Mouse (Mus musculus) heart, postnatal 0 days (tissue): ENCODE measurements around the gene Rfc4. TPM values are rescaled to one million over a fixed set of nuclear protein-coding genes. Genes with fewer than 3 reads are reported as not detected.

Experiments
- ATAC-seq: fragments of 200-750 bp; cut with Nextera tagmentation; 2 replicates; pipeline ENCODE4 v1.8.0; 2017; ENCODE audit warnings: low read depth, moderate number of reproducible peaks, moderate library complexity; ENCODE audit not compliant: insufficient read depth
- DNase-seq: peaks from one replicate; pipeline ENCODE4 v3.0.0-alpha.2; 2016; ENCODE audit warnings: low spot score
- H3K27ac ChIP-seq: fragments of 300-500 bp; sonication (generic); 2 replicates; pipeline ENCODE4 v1.5.1; 2014; ENCODE audit warnings: low read depth, mild to moderate bottlenecking
- H3K27me3 ChIP-seq: fragments of 300-500 bp; sonication (generic); 2 replicates; pipeline ENCODE4 v1.6.1; 2014; ENCODE audit warnings: low read length, mixed read lengths; ENCODE audit not compliant: control insufficient read depth, insufficient read depth
- H3K36me3 ChIP-seq: fragments of 300-500 bp; sonication (generic); replicated peaks from 2 replicates; pipeline ENCODE4 v1.6.1; 2014; ENCODE audit warnings: low read length, mixed read lengths; ENCODE audit not compliant: control insufficient read depth, insufficient read depth
- H3K4me1 ChIP-seq: fragments of 300-500 bp; sonication (generic); 2 replicates; pipeline ENCODE4 v1.6.1; 2014; ENCODE audit warnings: antibody characterized with exemption; ENCODE audit not compliant: control insufficient read depth, insufficient read depth
- H3K4me2 ChIP-seq: fragments of 300-500 bp; sonication (generic); 2 replicates; pipeline ENCODE4 v1.6.1; 2014; ENCODE audit warnings: low read depth, mild to moderate bottlenecking, low read length, moderate library complexity
- H3K4me3 ChIP-seq: fragments of 300-500 bp; sonication (generic); 2 replicates; pipeline ENCODE4 v1.5.1; 2014; ENCODE audit warnings: low read depth, low read length
- H3K9ac ChIP-seq: fragments of 300-500 bp; sonication (generic); replicated peaks from 2 replicates; pipeline ENCODE4 v1.6.1; 2014; ENCODE audit warnings: low read depth, low read length, mixed read lengths
- H3K9me3 ChIP-seq: fragments of 300-500 bp; sonication (generic); replicated peaks from 2 replicates; pipeline ENCODE4 v1.6.1; 2016; ENCODE audit warnings: low read length; ENCODE audit not compliant: control insufficient read depth
- CTCF ChIP-seq: IDR thresholded peaks from 2 replicates; pipeline ENCODE4 v1.5.1; 2016; ENCODE audit warnings: antibody characterized with exemption, control low read depth, low read depth
- EP300 ChIP-seq: IDR thresholded peaks from 2 replicates; pipeline ENCODE4 v1.6.1; 2016; ENCODE audit warnings: antibody characterized with exemption, low read depth
- WGBS: fragments of 180-500 bp; shearing (Covaris S2); extraction: QIAGEN DNeasy Blood & Tissue Kit; methylation state at CpG from one replicate; pipeline ENCODE4 v1.1.7; 2014; 5-methylcytosine and 5-hydroxymethylcytosine counted together
- polyA plus RNA-seq: library from polyadenylated mRNA; unstranded; fragments of >200 nt; fragmentation: Nextera tagmentation; extraction: Ambion mirVana; gene quantifications from 2 replicates; pipeline ENCODE4 v1.2.1, GENCODE M21; 2015
- total RNA-seq: library from RNA; depleted of rRNA; stranded (reverse); fragments of >200 nt; gene quantifications from 2 replicates; pipeline ENCODE4 v1.2.3, GENCODE M21; 2014; ENCODE audit warnings: low replicate concordance

Gene Rfc4
- total and polyA plus RNA-seq, 2 experiments from 2014 or later, result 16.8 to 38.1 TPM

GRCm38 (mm10) chr16:23135421-23136149 lies 8.0 kb upstream of the Rfc4 start:
- Histone ChIP-seq H3K4me2 (0 out of 2 replicates have a peak overlapping the region, but pooled peaks have one; percentile 2), H3K36me3 (no peaks in the 10 kb centered on the region), H3K27me3 (no peaks in the 10 kb centered on the region), H3K4me3 (no peak overlapping the region), H3K9ac (no peak overlapping the region), H3K27ac (no peak overlapping the region), H3K9me3 (no peaks in the 10 kb centered on the region), H3K4me1 (no peaks in the 10 kb centered on the region)
- 22% methylated on average over 11 of the region's 11 CpGs for whole genome bisulfite sequencing
- TF ChIP-seq EP300 (no peak), CTCF (peak; percentile 80)
- DNase-seq (peak; percentile 60), ATAC-seq (0 out of 2 replicates have a peak, but pooled peaks have one; percentile 17)

- H3K4me1 ChIP-seq, result peaks cover 5% of the 10 kb centered on the region
- H3K4me3 ChIP-seq, result no peak overlapping the region
- H3K36me3 ChIP-seq, result no peaks in the 10 kb centered on the region
- ATAC-seq (no peak), DNase-seq (no peak)
- TF ChIP-seq CTCF (no peak), EP300 (no peak)
- H3K9me3 ChIP-seq, result no peaks in the 10 kb centered on the region
- WGBS, result 88% methylated on average over 1 of the region's 1 CpGs
- no peak overlapping the region for H3K4me2 ChIP-seq
- H3K27ac ChIP-seq, result no peak overlapping the region
- H3K9ac ChIP-seq, result no peak overlapping the region
- no peaks in the 10 kb centered on the region for H3K27me3 ChIP-seq
Measured at GRCm38 (mm10) chr16:23132336-23132735, 4.8 kb upstream of the Rfc4 start.

- Histone ChIP-seq H3K9me3 (no peaks in the 10 kb centered on the region), H3K4me1 (peaks cover 9% of the 10 kb centered on the region), H3K27ac (no peak overlapping the region), H3K27me3 (no peaks in the 10 kb centered on the region), H3K9ac (no peak overlapping the region), H3K4me2 (no peak overlapping the region), H3K4me3 (no peak overlapping the region), H3K36me3 (no peaks in the 10 kb centered on the region)
- 90% methylated on average over 3 of the region's 3 CpGs for WGBS
- ATAC-seq, result no peak
- no peak for DNase-seq
- TF ChIP-seq CTCF (no peak), EP300 (no peak)
Measured at GRCm38 (mm10) chr16:23130303-23130702, 2.8 kb upstream of the Rfc4 start.

GRCm38 (mm10) chr16:23127311-23127672 lies 245 bp downstream of the Rfc4 start:
- TF ChIP-seq CTCF (no peak), EP300 (no peak)
- Histone ChIP-seq H3K27ac (peak overlapping the region; percentile 99), H3K9ac (peak overlapping the region; percentile 86), H3K4me2 (peak overlapping the region; percentile 77), H3K4me1 (peaks cover 9% of the 10 kb centered on the region), H3K4me3 (peak overlapping the region; percentile 81), H3K27me3 (no peaks in the 10 kb centered on the region), H3K36me3 (peaks cover 13% of the 10 kb centered on the region), H3K9me3 (no peaks in the 10 kb centered on the region)
- DNase-seq (no peak), ATAC-seq (no peak)
- 1% methylated on average over 4 of the region's 4 CpGs for WGBS

GRCm38 (mm10) chr16:23124398-23124797 lies 3.1 kb downstream of the Rfc4 start:
- H3K9me3 ChIP-seq, result no peaks in the 10 kb centered on the region
- no peak overlapping the region for H3K27ac ChIP-seq
- H3K36me3 ChIP-seq, result peaks cover 27% of the 10 kb centered on the region
- H3K4me1 ChIP-seq, result peaks cover 9% of the 10 kb centered on the region
- no peak overlapping the region for H3K9ac ChIP-seq
- no peak overlapping the region for H3K4me3 ChIP-seq
- TF ChIP-seq CTCF, result no peak
- TF ChIP-seq EP300, result no peak
- WGBS, result 71% methylated on average over 4 of the region's 4 CpGs
- no peak overlapping the region for H3K4me2 ChIP-seq
- no peaks in the 10 kb centered on the region for H3K27me3 ChIP-seq
- no peak for ATAC-seq
- DNase-seq, result no peak

GRCm38 (mm10) chr16:23123104-23123503 lies 4.4 kb downstream of the Rfc4 start:
- no peaks in the 10 kb centered on the region for H3K27me3 ChIP-seq
- peaks cover 34% of the 10 kb centered on the region for H3K36me3 ChIP-seq
- ATAC-seq, result no peak
- WGBS, result 91% methylated on average over 4 of the region's 4 CpGs
- no peak overlapping the region for H3K27ac ChIP-seq
- no peak overlapping the region for H3K4me3 ChIP-seq
- DNase-seq, result no peak
- no peaks in the 10 kb centered on the region for H3K9me3 ChIP-seq
- TF ChIP-seq EP300, result no peak
- no peak for TF ChIP-seq CTCF
- H3K9ac ChIP-seq, result no peak overlapping the region
- peaks cover 5% of the 10 kb centered on the region; the same call in 1 of the 2 replicates for H3K4me1 ChIP-seq
- H3K4me2 ChIP-seq, result no peak overlapping the region
